ENCODE assay signal across 17 mouse cellular contexts in the genomic region with DNA sequence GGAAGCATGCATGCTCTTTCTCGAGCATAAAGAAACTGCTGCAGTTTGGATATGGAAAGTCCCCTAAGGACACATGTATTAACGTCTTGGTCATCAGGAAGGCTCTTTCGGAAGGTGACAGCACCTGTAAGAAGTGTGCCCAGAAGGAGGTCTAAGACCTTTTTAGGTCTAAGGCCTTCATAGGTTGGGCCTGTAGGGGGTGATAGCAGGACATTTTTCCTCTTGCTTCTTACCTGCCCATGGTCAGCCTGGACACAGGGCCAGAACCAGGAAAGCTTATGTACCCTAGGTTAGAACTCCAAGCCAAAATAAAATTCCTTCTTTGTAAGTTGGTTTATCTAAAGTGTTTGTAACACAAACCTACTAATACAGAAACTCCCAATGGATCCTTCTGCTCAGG.
DNase-seq lines count a peak whose midpoint lies in the region; ATAC-seq and TF ChIP-seq lines count a peak whose summit lies in the region.
"Had no signal": no experiment of that assay in that cellular context is flagged by ENCODE, and none has a peak within 500 bp of the region (broad histone marks: within the 10 kb centered on the region; RNA-seq: fewer than 3 reads in every experiment).

No protein-coding gene starts in this region.

- CTCF ChIA-PET in Patski (lab: Charles Lee) = interaction anchor here (0.9 to 1.6 kb wide), 2 partner anchors 13 to 821 kb away, joined by 3 to 4 read pairs; no protein-coding TSS in a partner anchor

- POLR2A ChIA-PET in Patski (lab: Charles Lee) = no interaction called here

- no peak overlapping the region for H3K27ac ChIP-seq in intestine, postnatal 0 days (ENCODE audit: low read depth, low read length)
- H3K27ac ChIP-seq in intestine, embryonic 15.5 days = no peak overlapping the region
- H3K27ac ChIP-seq in embryonic facial prominence, embryonic 10.5 days (replicated peaks) = no peak overlapping the region
- H3K27ac ChIP-seq: forebrain, embryonic 13.5 days; hindbrain, embryonic 14.5 days; midbrain, embryonic 15.5 days had no signal

- TF ChIP-seq CTCF in intestine, postnatal 0 days (IDR thresholded peaks at IDR 0.05; ENCODE audit: low read depth) = peak; percentile 52
- TF ChIP-seq CTCF in Patski (IDR thresholded peaks at IDR 0.05) = peak; percentile 51

- WGBS in intestine, postnatal 0 days = 80% methylated on average over 3 of the region's 3 CpGs
- 82% methylated on average over 3 of the region's 3 CpGs for WGBS in intestine, embryonic 15.5 days
- WGBS in embryonic facial prominence, embryonic 10.5 days = 83% methylated on average over 3 of the region's 3 CpGs

- H3K4me3 ChIP-seq in intestine, postnatal 0 days (ENCODE audit: low read depth, low read length) = no peak overlapping the region
- H3K4me3 ChIP-seq in intestine, embryonic 15.5 days (replicated peaks) = no peak overlapping the region
- H3K4me3 ChIP-seq in embryonic facial prominence, embryonic 10.5 days = no peak overlapping the region
- H3K4me3 ChIP-seq: forebrain, embryonic 13.5 days; heart, embryonic 12.5 days; megakaryocyte, embryonic 14.5 days; midbrain, embryonic 15.5 days; myocyte had no signal

- no peaks in the 10 kb centered on the region for H3K4me1 ChIP-seq in intestine, postnatal 0 days (replicated peaks; ENCODE audit: control insufficient read depth, insufficient read depth, low read length)
- no peaks in the 10 kb centered on the region for H3K4me1 ChIP-seq in intestine, embryonic 15.5 days (replicated peaks)
- H3K4me1 ChIP-seq in embryonic facial prominence, embryonic 10.5 days = no peaks in the 10 kb centered on the region
- H3K4me1 ChIP-seq: forebrain, embryonic 13.5 days; heart, embryonic 12.5 days; megakaryocyte, embryonic 14.5 days; midbrain, embryonic 15.5 days had no signal

- no peaks in the 10 kb centered on the region for H3K9me3 ChIP-seq in intestine, postnatal 0 days (ENCODE audit: control insufficient read depth)
- H3K9me3 ChIP-seq in intestine, embryonic 15.5 days = no peaks in the 10 kb centered on the region
- no peaks in the 10 kb centered on the region for H3K9me3 ChIP-seq in embryonic facial prominence, embryonic 10.5 days
- H3K9me3 ChIP-seq: forebrain, embryonic 13.5 days; heart, embryonic 12.5 days; megakaryocyte, embryonic 14.5 days; midbrain, embryonic 15.5 days had no signal

- no peak overlapping the region for H3K4me2 ChIP-seq in intestine, postnatal 0 days (replicated peaks; ENCODE audit: low read depth)
- H3K4me2 ChIP-seq in intestine, embryonic 15.5 days (replicated peaks) = no peak overlapping the region
- H3K4me2 ChIP-seq: forebrain, embryonic 13.5 days; heart, embryonic 12.5 days; hindbrain, embryonic 14.5 days; midbrain, embryonic 15.5 days had no signal

- DNase-seq in lung, postnatal 14 days = peak; percentile 7
- no peak for DNase-seq in lung, postnatal 4 days
- no peak for DNase-seq in Patski (ENCODE audit: low read depth, low spot score)
- DNase-seq in splenic B cell, adult 2 months (ENCODE audit: low read depth, low spot score) = peak; percentile 24
- DNase-seq in embryonic facial prominence, embryonic 10.5 days (ENCODE audit: low spot score) = no peak
- DNase-seq: cerebellum, adult 9-10 months; gastrocnemius, postnatal 36 days; heart, postnatal 36 days; spleen, adult 18-20 months had no signal

- H3K36me3 ChIP-seq in intestine, postnatal 0 days (ENCODE audit: control insufficient read depth, insufficient read depth) = 0 out of 2 replicates have a peak, but pooled peaks cover 18% of the 10 kb centered on the region
- 0 out of 2 replicates have a peak, but pooled peaks cover 3% of the 10 kb centered on the region for H3K36me3 ChIP-seq in intestine, embryonic 15.5 days
- no peaks in the 10 kb centered on the region for H3K36me3 ChIP-seq in splenic B cell, adult 2 months (ENCODE audit: control insufficient read depth, insufficient read depth, low read length, poor library complexity, severe bottlenecking)
- peaks cover 11% of the 10 kb centered on the region for H3K36me3 ChIP-seq in embryonic facial prominence, embryonic 10.5 days (replicated peaks)
- H3K36me3 ChIP-seq: midbrain, embryonic 15.5 days had no signal

- ATAC-seq in intestine, postnatal 0 days = no peak
- no peak for ATAC-seq in intestine, embryonic 15.5 days
- no peak for ATAC-seq in Patski
- ATAC-seq: forebrain, embryonic 13.5 days; midbrain, embryonic 15.5 days had no signal

- no peak overlapping the region for H3K9ac ChIP-seq in intestine, postnatal 0 days (ENCODE audit: low read depth, low read length)
- H3K9ac ChIP-seq in intestine, embryonic 15.5 days = no peak overlapping the region
- H3K9ac ChIP-seq: forebrain, embryonic 13.5 days; heart, embryonic 12.5 days; hindbrain, embryonic 14.5 days; midbrain, embryonic 15.5 days had no signal

- in situ Hi-C loops in Patski (cut with MboI; ENCODE audit: low pct_unique_long_range_greater_than_20kb) = no loop called here

- no peaks in the 10 kb centered on the region for H3K27me3 ChIP-seq in intestine, postnatal 0 days (replicated peaks; ENCODE audit: control insufficient read depth, insufficient read depth, low read length)
- no peaks in the 10 kb centered on the region for H3K27me3 ChIP-seq in intestine, embryonic 15.5 days (replicated peaks)
- no peaks in the 10 kb centered on the region for H3K27me3 ChIP-seq in Patski
- H3K27me3 ChIP-seq in splenic B cell, adult 2 months (ENCODE audit: control insufficient read depth, insufficient read depth, low read length, poor library complexity, severe bottlenecking) = no peaks in the 10 kb centered on the region
- H3K27me3 ChIP-seq in embryonic facial prominence, embryonic 10.5 days (replicated peaks; ENCODE audit: low read depth, poor library complexity, severe bottlenecking) = no peaks in the 10 kb centered on the region
- H3K27me3 ChIP-seq: forebrain, embryonic 13.5 days; heart, embryonic 12.5 days; megakaryocyte, embryonic 14.5 days; midbrain, embryonic 15.5 days had no signal

Comparison
In these comparisons a context has a peak if more than half of its experiments do, and no peak if none do; other contexts are left out.
1. DNase-seq: peak in lung, postnatal 14 days (single experiment) and splenic B cell, adult 2 months (single experiment); none in lung, postnatal 4 days (0 of 2), Patski (single experiment) and embryonic facial prominence, embryonic 10.5 days (single experiment).